Mouse (Mus musculus) liver, adult 2 months (tissue): ENCODE data around the gene Fermt2. TPM values are rescaled to one million over a fixed set of nuclear protein-coding genes. Genes with fewer than 3 reads are reported as not detected.

Source experiments
- DNase-seq: peaks from one replicate; pipeline ENCODE4 v3.0.0-alpha.2; 2011; ENCODE audit warnings: low read depth, low spot score; ENCODE audit errors: extremely low read depth
- H3K27ac ChIP-seq: fragments of 200-500 bp; replicated peaks from 2 replicates; pipeline ENCODE4 v1.5.1; 2012; ENCODE audit warnings: low read depth, mild to moderate bottlenecking, control low read depth, inconsistent platforms, low read length; ENCODE audit not compliant: insufficient read depth
- H3K27me3 ChIP-seq: fragments of 200-500 bp; 2 replicates; pipeline ENCODE4 v1.6.1; 2012; ENCODE audit warnings: mild to moderate bottlenecking, moderate library complexity, low read length, inconsistent platforms; ENCODE audit not compliant: control insufficient read depth, insufficient read depth
- H3K36me3 ChIP-seq: fragments of 200-500 bp; 2 replicates; pipeline ENCODE4 v1.6.1; 2012; ENCODE audit warnings: low read length, inconsistent platforms; ENCODE audit not compliant: control insufficient read depth, insufficient read depth
- H3K4me1 ChIP-seq: fragments of 200-500 bp; 2 replicates; pipeline ENCODE4 v1.6.1; 2011; ENCODE audit warnings: low read length; ENCODE audit not compliant: control insufficient read depth, insufficient read depth
- H3K4me3 ChIP-seq: fragments of 200-500 bp; 2 replicates; pipeline ENCODE4 v1.5.1; 2011; ENCODE audit warnings: low read depth, mild to moderate bottlenecking, control low read depth, low read length, moderate library complexity; ENCODE audit not compliant: insufficient read depth
- H3K79me2 ChIP-seq: fragments of 200-500 bp; 2 replicates; pipeline ENCODE4 v1.6.1; 2012; ENCODE audit warnings: inconsistent platforms, mild to moderate bottlenecking, low read length, moderate library complexity; ENCODE audit not compliant: control insufficient read depth, insufficient read depth
- H3K9ac ChIP-seq: fragments of 200-500 bp; 2 replicates; pipeline ENCODE4 v1.6.1; 2012; ENCODE audit warnings: low read depth, mild to moderate bottlenecking, control low read depth, inconsistent platforms, low read length
- CTCF ChIP-seq: fragments of 200-500 bp; IDR thresholded peaks from 2 replicates; pipeline ENCODE4 v1.5.1; 2011; ENCODE audit warnings: low read depth, low read length, control low read depth
- POLR2A ChIP-seq: fragments of 200-500 bp; IDR thresholded peaks from 2 replicates; pipeline ENCODE4 v1.6.1; 2011; ENCODE audit warnings: low read length, control low read depth; ENCODE audit not compliant: insufficient read depth; ENCODE audit errors: extremely low read depth
- WGBS: fragments of 180-500 bp; shearing (Covaris S2); methylation state at CpG from one replicate; pipeline ENCODE4 v1.1.7; 2018; 5-methylcytosine and 5-hydroxymethylcytosine counted together
- polyA plus RNA-seq: library from polyadenylated mRNA; depleted of rRNA; stranded (reverse); fragments of >200 nt; gene quantifications from 2 replicates; pipeline ENCODE4 v1.2.3, GENCODE M21; 2012; rRNA removed
- total RNA-seq: library from RNA; depleted of rRNA; stranded (reverse); fragments of >200 nt; gene quantifications from 2 replicates; pipeline ENCODE4 v1.2.3, GENCODE M21; 2014; rRNA removed

Fermt2 gene
- total RNA-seq (95.1 and 104 TPM in 2 replicates), polyA plus RNA-seq (37.4 and 49.7 TPM in 2 replicates)

GRCm38 (mm10) chr14:45529411-45530363, at the start of gene Fermt2:
Gene Fermt2 (minus strand): TSS chr14:45530118.
- peak; percentile 54 for DNase-seq
- TF ChIP-seq CTCF (no peak), POLR2A (peak; percentile 69)
- Histone ChIP-seq H3K4me3 (peak within 1 kb of the TSS; percentile 59), H3K4me1 (peaks cover 18% of the 10 kb centered on the region), H3K36me3 (no peaks in the 10 kb centered on the region), H3K79me2 (peaks cover 9% of the 10 kb centered on the region; the same call in 1 of the 2 replicates), H3K27me3 (no peaks in the 10 kb centered on the region), H3K9ac (peak within 1 kb of the TSS; percentile 96), H3K27ac (peak within 1 kb of the TSS; percentile 82)
- 3% methylated on average over 102 of the region's 126 CpGs for WGBS

GRCm38 (mm10) chr14:45566066-45566937, 36.4 kb upstream of the Fermt2 start:
- WGBS = 27% methylated on average over 33 of the region's 33 CpGs
- Histone ChIP-seq H3K79me2 (no peaks in the 10 kb centered on the region), H3K36me3 (no peaks in the 10 kb centered on the region), H3K27me3 (no peaks in the 10 kb centered on the region), H3K27ac (no peak overlapping the region), H3K4me3 (peak overlapping the region; percentile 57), H3K4me1 (peaks cover 2% of the 10 kb centered on the region; the same call in 1 of the 2 replicates), H3K9ac (peak overlapping the region; percentile 80)
- peak; percentile 48 for DNase-seq
- peak; percentile 71 for TF ChIP-seq CTCF
- TF ChIP-seq POLR2A = no peak

GRCm38 (mm10) chr14:45565216-45566065, 35.5 kb upstream of the Fermt2 start:
- 46% methylated on average over 20 of the region's 20 CpGs for WGBS
- H3K27me3 ChIP-seq = no peaks in the 10 kb centered on the region
- H3K79me2 ChIP-seq = no peaks in the 10 kb centered on the region
- TF ChIP-seq CTCF (no peak), POLR2A (no peak)
- H3K4me3 ChIP-seq = no peak overlapping the region
- peak; percentile 30 for DNase-seq
- H3K36me3 ChIP-seq = no peaks in the 10 kb centered on the region
- no peak overlapping the region for H3K27ac ChIP-seq
- H3K4me1 ChIP-seq = peaks cover 2% of the 10 kb centered on the region; the same call in 1 of the 2 replicates
- H3K9ac ChIP-seq = no peak overlapping the region

- Histone ChIP-seq H3K4me3 (no peak overlapping the region), H3K4me1 (peaks cover 2% of the 10 kb centered on the region; the same call in 1 of the 2 replicates), H3K9ac (no peak overlapping the region), H3K27ac (no peak overlapping the region), H3K36me3 (no peaks in the 10 kb centered on the region), H3K27me3 (no peaks in the 10 kb centered on the region), H3K79me2 (no peaks in the 10 kb centered on the region)
- no peak for TF ChIP-seq CTCF
- no peak for TF ChIP-seq POLR2A
- WGBS = 88% methylated on average over 1 of the region's 1 CpGs
- DNase-seq = no peak
These were observed 33.7 kb upstream of the Fermt2 start for GRCm38 (mm10) chr14:45563577-45563976.

- H3K4me3 ChIP-seq = no peak overlapping the region
- no peak overlapping the region for H3K27ac ChIP-seq
- no peaks in the 10 kb centered on the region for H3K27me3 ChIP-seq
- no peak for TF ChIP-seq POLR2A
- no peak for DNase-seq
- no peak overlapping the region for H3K9ac ChIP-seq
- no peaks in the 10 kb centered on the region for H3K36me3 ChIP-seq
- WGBS = 64% methylated on average over 6 of the region's 6 CpGs
- no peaks in the 10 kb centered on the region for H3K79me2 ChIP-seq
- peaks cover 2% of the 10 kb centered on the region; the same call in 1 of the 2 replicates for H3K4me1 ChIP-seq
These were observed 31.8 kb upstream of the Fermt2 start for GRCm38 (mm10) chr14:45561681-45562080.
